Mouse (Mus musculus): Measurements from ENCODE around the gene Intu.

GRCm38 (mm10) chr3:40534141-40534540 lies 3.1 kb downstream of the Intu start:
- TF ChIP-seq CTCF (IDR thresholded peaks at IDR 0.05; ENCODE audit: control insufficient read depth, insufficient read depth, insufficient read length) (no peak), MYOG (IDR thresholded peaks at IDR 0.05; ENCODE audit: control insufficient read depth, extremely low read depth, insufficient read length) (no peak), USF1 (IDR thresholded peaks at IDR 0.05; ENCODE audit: low read depth) (no peak), CEBPB (IDR thresholded peaks at IDR 0.05; ENCODE audit: low read depth) (no peak), MAX (IDR thresholded peaks at IDR 0.05) (no peak), FOSL1 (IDR thresholded peaks at IDR 0.05; ENCODE audit: insufficient read depth, low read length, poor library complexity, severe bottlenecking) (no peak), MYOD1 (IDR thresholded peaks at IDR 0.05; ENCODE audit: control insufficient read depth, insufficient read length, low read depth) (no peak)

All from C2C12 (cell line).